Mouse (Mus musculus): ENCODE data around the gene Trrap.

The Trrap gene

GRCm38 (mm10) chr5:144872867-144873266 lies 105.3 kb downstream of the Trrap start:
- no peak for DNase-seq

GRCm38 (mm10) chr5:144875227-144875626 lies 107.7 kb downstream of the Trrap start:
- DNase-seq, result no peak

- peak; percentile 56 to 71 for DNase-seq
Measured at GRCm38 (mm10) chr5:144875892-144876291, 108.4 kb downstream of the Trrap start.

GRCm38 (mm10) chr5:144877021-144877420 lies 109.5 kb downstream of the Trrap start:
- no peak for DNase-seq

- DNase-seq, result no peak
Measured at GRCm38 (mm10) chr5:144881670-144882399, 114.3 kb downstream of the Trrap start.

- DNase-seq, result peak; percentile 47 to 50
Measured at GRCm38 (mm10) chr5:144884629-144885217, 117.2 kb downstream of the Trrap start.

- DNase-seq, result no peak
Measured at GRCm38 (mm10) chr5:144885968-144886650, 118.6 kb downstream of the Trrap start.

- no peak for DNase-seq
Measured at GRCm38 (mm10) chr5:144891276-144891675, 123.7 kb downstream of the Trrap start.

- DNase-seq, result no peak
Measured at GRCm38 (mm10) chr5:144897881-144898280, 130.3 kb downstream of the Trrap start.

- DNase-seq, result no peak
Measured at GRCm38 (mm10) chr5:144898448-144899052, 131.0 kb downstream of the Trrap start.

GRCm38 (mm10) chr5:144901035-144901434 lies 133.5 kb downstream of the Trrap start:
- DNase-seq, result no peak

GRCm38 (mm10) chr5:144901791-144902190 lies 134.3 kb downstream of the Trrap start:
- no peak for DNase-seq

GRCm38 (mm10) chr5:144904356-144905134 lies 137.0 kb downstream of the Trrap start:
- DNase-seq, result no peak

GRCm38 (mm10) chr5:144907591-144907990 lies 140.1 kb downstream of the Trrap start:
- DNase-seq, result peak in 1 of 2 experiments; percentile 40
